Mouse (Mus musculus) embryonic fibroblast, embryonic 13.5 days (primary cell): ENCODE results near the gene Tspan9. TPM values are rescaled to one million over a fixed set of nuclear protein-coding genes. Genes with fewer than 3 reads are reported as not detected.

Source experiments
- H3K27ac ChIP-seq: 2 replicates; pipeline ENCODE4 v1.5.1; 2012; ENCODE audit warnings: low read length, control low read depth, inconsistent platforms; ENCODE audit not compliant: insufficient read depth
- H3K4me1 ChIP-seq: 2 replicates; pipeline ENCODE4 v1.6.1; 2011; ENCODE audit warnings: low read length; ENCODE audit not compliant: control insufficient read depth, insufficient read depth
- H3K4me3 ChIP-seq: 2 replicates; pipeline ENCODE4 v1.5.1; 2011; ENCODE audit warnings: mild to moderate bottlenecking, control low read depth, low read length; ENCODE audit not compliant: insufficient read depth
- CTCF ChIP-seq: IDR thresholded peaks from 2 replicates; pipeline ENCODE4 v1.5.1; 2011; ENCODE audit warnings: mild to moderate bottlenecking, control low read depth, low read length, moderate library complexity, borderline replicate concordance; ENCODE audit not compliant: insufficient read depth
- POLR2A ChIP-seq: IDR thresholded peaks from 2 replicates; pipeline ENCODE4 v1.6.1; 2011; ENCODE audit warnings: low read depth, mild to moderate bottlenecking, control low read depth, low read length, moderate library complexity
- polyA plus RNA-seq: library from polyadenylated mRNA; stranded (reverse); fragments of >200 nt; gene quantifications from 2 replicates; pipeline ENCODE4 v1.2.4, GENCODE M21; 2011; ENCODE audit warnings: low read depth; ENCODE audit not compliant: missing spikeins, insufficient read length

The Tspan9 gene
- polyA plus RNA-seq, 1 experiment = 113 TPM

GRCm38 (mm10) chr6:128062784-128063183 is 80.6 kb downstream of the Tspan9 start:
- Histone ChIP-seq H3K4me1 (peaks cover 4% of the 10 kb centered on the region; the same call in 1 of the 2 replicates), H3K4me3 (no peak overlapping the region)
- TF ChIP-seq CTCF (no peak), POLR2A (no peak)

GRCm38 (mm10) chr6:128062216-128062615 is 81.2 kb downstream of the Tspan9 start:
- Histone ChIP-seq H3K4me1 (peaks cover 4% of the 10 kb centered on the region; the same call in 1 of the 2 replicates), H3K27ac (no peak overlapping the region), H3K4me3 (no peak overlapping the region)
- no peak for TF ChIP-seq POLR2A
- TF ChIP-seq CTCF = no peak

More at GRCm38 (mm10) chr6:128062784-128063183, 80.6 kb downstream of the Tspan9 start:
- H3K27ac ChIP-seq = no peak overlapping the region

- no peak overlapping the region for H3K4me3 ChIP-seq
- no peak overlapping the region for H3K27ac ChIP-seq
- peaks cover 4% of the 10 kb centered on the region; the same call in 1 of the 2 replicates for H3K4me1 ChIP-seq
- TF ChIP-seq POLR2A = no peak
- TF ChIP-seq CTCF = no peak
Observed at GRCm38 (mm10) chr6:128061342-128061741, 82.1 kb downstream of the Tspan9 start.

- Histone ChIP-seq H3K4me3 (no peak overlapping the region), H3K27ac (no peak overlapping the region), H3K4me1 (peaks cover 3% of the 10 kb centered on the region; the same call in 1 of the 2 replicates)
- TF ChIP-seq POLR2A (no peak), CTCF (no peak)
Observed at GRCm38 (mm10) chr6:128058570-128058969, 84.8 kb downstream of the Tspan9 start.

GRCm38 (mm10) chr6:128058157-128058556 is 85.2 kb downstream of the Tspan9 start:
- peaks cover 4% of the 10 kb centered on the region; the same call in 1 of the 2 replicates for H3K4me1 ChIP-seq
- no peak overlapping the region for H3K4me3 ChIP-seq
- TF ChIP-seq CTCF (no peak), POLR2A (no peak)
- H3K27ac ChIP-seq = no peak overlapping the region

GRCm38 (mm10) chr6:128053000-128053732 is 90.2 kb downstream of the Tspan9 start:
- Histone ChIP-seq H3K4me1 (peaks cover 4% of the 10 kb centered on the region; the same call in 1 of the 2 replicates), H3K27ac (no peak overlapping the region), H3K4me3 (no peak overlapping the region)
- TF ChIP-seq CTCF (no peak), POLR2A (no peak)

GRCm38 (mm10) chr6:128047671-128048070 is 95.7 kb downstream of the Tspan9 start:
- TF ChIP-seq POLR2A (no peak), CTCF (no peak)
- Histone ChIP-seq H3K4me1 (peaks cover 12% of the 10 kb centered on the region), H3K4me3 (no peak overlapping the region), H3K27ac (no peak overlapping the region)

- H3K4me1 ChIP-seq = peaks cover 12% of the 10 kb centered on the region
- H3K4me3 ChIP-seq = no peak overlapping the region
- no peak overlapping the region for H3K27ac ChIP-seq
- no peak for TF ChIP-seq POLR2A
- TF ChIP-seq CTCF = no peak
Observed at GRCm38 (mm10) chr6:128047239-128047638, 96.2 kb downstream of the Tspan9 start.

- Histone ChIP-seq H3K4me1 (peaks cover 12% of the 10 kb centered on the region), H3K27ac (peak overlapping the region; percentile 67; the same call in 1 of the 2 replicates), H3K4me3 (no peak overlapping the region)
- TF ChIP-seq CTCF = no peak
- no peak for TF ChIP-seq POLR2A
Observed at GRCm38 (mm10) chr6:128046799-128047198, 96.6 kb downstream of the Tspan9 start.

- H3K4me3 ChIP-seq = no peak overlapping the region
- peaks cover 17% of the 10 kb centered on the region for H3K4me1 ChIP-seq
- H3K27ac ChIP-seq = no peak overlapping the region
- TF ChIP-seq POLR2A = no peak
- no peak for TF ChIP-seq CTCF
Observed at GRCm38 (mm10) chr6:128044691-128045090, 98.7 kb downstream of the Tspan9 start.
